Mouse (Mus musculus) c-Kit-positive CD71-positive TER-119-negative erythroid progenitor cells, embryonic 14.5 days (primary cell): ENCODE data around the gene Cnst.

Experiments
- DNase-seq: peaks from one replicate; pipeline ENCODE4 v3.0.0-alpha.2; 2013; ENCODE audit warnings: low read depth

Gene Cnst

DNA sequence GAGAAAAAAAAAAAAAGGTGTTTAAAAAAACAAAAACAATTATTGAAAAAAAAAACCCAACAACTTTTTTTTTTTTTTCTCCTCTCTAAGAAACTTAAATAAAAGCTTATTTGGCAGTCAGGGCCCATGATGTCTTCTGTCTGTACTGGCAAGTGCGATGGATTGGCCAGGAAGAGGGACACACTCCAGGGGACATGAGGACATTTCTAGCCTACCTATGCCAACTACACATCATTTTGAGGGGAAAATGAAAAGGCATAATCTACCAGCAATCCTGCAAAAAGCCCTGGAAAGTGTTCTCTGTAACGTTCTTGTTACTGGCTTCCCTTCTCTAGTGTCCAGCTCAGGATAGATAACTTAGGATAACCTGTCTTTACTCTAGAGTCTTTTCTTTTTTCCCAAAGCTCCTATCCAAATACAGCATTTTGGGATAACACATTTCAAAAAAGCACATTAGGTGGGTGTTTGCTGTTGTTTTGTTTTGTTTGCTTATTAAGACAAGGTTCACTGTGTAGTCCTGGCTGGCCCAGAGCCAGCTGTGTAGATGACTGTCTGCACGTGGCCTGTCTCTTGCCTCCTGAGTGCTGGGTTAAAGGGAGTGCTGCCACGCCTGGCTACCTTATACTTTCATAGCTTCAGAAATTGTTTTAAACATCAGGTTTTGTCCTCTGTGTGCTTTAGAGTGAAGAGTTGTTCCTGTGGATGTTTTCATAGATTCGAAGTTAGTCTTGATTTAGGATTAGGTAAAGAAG, 7.2 kb downstream of the Cnst start:
- no peak for DNase-seq

DNA sequence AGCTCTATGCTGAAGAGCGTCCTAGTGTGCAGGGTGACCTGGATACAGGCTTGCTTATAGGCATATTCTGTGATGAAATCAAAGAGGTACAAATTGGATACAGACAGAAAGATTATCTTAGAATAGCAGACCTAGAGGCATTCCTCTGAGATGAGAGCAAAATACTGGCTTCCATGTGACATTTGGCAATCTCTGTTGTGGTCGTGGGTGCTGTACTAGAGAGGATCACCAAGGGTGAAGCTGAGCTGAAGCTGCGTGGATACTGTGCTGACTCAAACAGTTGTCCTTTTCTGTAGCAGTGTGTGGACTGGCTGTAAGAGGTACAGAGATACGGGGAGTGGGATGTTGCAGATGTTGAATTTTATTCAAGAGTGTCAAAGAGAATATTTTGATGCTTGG, 7.8 kb downstream of the Cnst start:
- no peak for DNase-seq

DNA sequence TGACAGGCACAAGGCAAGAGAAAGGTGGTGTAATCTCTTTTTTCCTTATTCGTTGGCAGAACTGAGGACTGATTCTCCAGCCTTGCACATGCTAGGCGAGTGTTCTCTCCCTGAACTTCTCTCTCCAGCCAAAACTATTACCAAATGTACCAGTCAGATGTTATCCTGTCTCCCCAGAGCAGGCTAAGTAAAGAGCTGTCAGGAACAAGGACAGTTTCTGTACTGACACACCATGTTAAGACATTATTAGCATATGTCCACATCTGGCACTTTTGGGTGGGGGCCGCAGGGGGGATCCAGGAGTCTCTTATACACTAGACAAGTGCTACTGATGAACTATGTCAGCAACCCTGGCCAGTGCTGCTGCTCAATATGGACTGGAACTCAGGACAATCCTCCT, 10.8 kb downstream of the Cnst start:
- no peak for DNase-seq

DNA sequence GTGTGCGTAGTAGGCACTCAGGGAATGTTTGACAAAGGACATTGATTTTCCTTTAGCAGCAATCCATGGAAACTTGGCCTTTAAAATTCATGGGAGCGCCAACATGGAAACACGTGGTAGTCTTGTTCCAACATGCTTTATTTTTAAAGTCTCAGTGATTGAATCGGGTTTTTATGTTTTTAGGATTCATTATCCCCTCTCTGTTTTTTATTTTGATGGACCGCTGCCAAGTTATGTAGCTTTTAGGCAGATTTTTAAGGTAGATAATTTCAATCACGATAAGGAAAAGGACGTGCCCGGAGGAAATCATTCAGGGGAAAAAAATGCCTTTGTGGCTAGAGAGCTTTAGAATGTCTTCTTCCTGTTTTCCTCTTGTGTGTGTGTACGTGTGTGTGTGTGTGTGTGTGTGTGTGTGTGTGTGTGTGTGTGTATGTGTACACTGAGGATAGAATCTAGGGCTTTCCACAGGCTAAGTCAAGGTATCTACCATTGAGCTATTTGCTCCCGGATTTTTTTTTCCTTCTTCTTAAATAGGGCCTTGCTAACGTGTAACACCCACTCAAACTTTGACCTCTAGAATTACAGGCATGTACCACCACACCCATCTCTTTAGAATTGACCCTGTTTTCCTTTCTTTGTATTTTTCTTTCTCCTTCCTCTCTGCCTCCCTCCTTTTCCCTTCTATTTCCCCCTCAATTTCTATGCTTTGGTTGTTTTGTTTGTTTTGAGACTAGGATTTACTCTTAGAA, 13.4 kb downstream of the Cnst start:
- no peak for DNase-seq

DNA sequence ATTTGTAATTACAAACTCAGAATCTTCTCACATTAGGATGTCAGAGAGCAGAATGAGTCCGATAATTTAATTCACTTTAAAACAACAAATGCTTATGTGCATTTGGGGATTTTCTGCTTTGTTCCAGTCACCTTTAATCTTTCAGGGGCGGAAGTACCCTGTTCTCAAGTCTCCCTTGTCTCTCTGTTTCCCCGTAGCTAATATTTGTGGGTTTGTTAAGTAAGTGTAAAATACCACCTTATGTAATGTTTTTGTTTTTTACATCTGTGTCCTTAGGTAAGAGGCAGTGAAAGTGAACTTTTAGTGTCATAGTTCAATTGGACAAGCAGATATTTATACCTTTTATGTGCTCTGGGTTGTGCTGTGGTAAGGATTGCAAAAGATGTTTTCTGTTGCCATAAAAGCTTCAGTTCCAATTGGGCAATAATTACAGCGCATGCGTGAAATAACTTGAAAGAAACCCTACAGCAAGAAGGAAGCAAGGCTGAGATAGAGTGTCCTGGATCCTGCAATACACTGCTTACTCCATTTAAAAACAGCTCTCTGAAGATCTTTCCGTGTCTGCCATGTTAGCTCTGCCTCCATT, 14.8 kb downstream of the Cnst start:
- DNase-seq, result no peak

DNA sequence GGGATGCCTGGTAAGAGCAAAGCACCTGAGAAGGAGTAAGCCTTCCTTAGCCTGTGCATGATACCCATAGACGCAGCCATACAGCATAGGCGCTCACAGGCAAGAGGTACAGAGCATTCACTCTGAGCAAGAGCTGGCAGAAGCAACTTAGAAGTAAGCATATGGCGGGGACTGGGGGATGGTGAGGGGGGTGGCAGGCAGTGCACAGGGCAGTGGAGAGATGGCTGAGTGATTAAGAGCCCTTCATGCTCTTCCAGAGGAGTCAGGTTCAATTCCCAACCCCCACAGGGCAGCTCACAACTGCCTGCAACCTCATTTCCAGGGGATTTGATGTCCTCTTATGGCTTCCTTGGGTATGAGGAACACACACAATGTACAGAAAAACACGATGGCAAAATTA, 17.0 kb downstream of the Cnst start:
- DNase-seq, result no peak

DNA sequence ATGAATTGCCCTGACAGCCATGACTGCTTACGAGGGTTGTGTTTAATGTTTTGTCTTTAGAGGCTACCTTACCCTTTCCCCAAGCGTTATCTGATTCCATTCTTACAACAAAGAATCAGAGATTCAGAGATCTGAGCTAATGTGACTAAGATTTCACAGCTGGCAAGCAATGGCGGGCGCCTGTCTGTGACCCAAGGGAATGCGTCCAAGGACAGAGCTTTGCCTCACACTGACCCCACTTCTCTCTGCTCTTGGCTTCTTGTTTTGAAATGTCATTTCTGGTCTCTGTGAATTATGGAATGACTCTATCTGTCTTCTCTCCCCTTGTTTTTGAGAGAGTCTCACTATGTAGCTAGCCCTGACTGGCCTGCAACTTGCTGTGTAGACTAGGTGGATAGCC, 17.8 kb downstream of the Cnst start:
- DNase-seq, result no peak

DNA sequence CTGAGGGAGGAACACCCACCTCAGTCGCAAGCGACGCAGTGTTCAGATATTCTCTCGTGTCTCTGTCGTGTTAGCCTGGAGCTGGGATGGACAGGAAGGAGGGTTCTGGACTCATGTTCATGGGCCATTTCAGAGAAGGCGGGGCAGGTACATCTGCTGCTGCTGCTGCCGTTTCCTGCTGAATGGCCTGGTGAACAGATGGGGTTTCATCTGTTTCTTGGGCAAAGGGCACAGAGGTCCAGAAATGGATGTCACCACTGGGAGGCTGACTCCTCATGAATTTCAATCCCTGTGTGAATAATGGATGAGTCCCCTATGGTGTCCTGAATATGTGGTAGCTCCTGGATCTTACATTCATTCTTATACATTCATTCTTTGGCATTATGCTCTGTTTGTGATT, 21.4 kb downstream of the Cnst start:
- DNase-seq, result no peak

DNA sequence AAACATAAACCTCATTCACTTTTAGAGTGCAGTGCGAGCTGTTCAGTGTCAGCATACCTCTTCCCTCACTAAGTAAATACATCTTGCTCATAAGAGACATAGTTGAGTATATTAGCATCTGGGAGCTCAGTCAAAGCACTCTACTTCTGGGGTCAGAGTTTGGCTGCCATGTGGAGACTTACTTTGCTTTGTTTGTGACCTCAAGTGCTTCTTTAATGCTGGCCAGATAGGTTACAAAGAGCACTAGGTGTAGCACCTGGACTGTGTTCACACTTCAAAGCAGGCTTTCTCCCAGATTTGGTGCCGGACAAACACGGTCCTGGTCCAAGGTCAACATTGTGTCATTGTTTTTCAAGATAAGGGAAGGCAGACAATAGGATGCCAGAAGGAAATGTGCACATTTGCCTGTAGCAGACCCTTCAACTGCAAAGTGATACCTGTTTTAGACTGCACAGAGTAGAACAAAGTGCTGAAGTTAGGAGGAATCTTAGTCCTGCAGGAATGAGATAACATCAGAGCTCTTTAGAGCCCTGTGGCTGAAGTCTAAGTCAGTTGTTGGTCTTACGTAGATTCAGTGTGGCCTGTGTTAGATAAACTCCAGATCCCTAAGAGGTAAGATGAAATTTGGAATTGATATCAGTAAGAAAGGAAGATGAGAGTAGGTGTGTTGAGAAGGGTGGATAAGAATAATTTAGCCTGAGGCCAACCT, 22.7 kb downstream of the Cnst start:
- no peak for DNase-seq

DNA sequence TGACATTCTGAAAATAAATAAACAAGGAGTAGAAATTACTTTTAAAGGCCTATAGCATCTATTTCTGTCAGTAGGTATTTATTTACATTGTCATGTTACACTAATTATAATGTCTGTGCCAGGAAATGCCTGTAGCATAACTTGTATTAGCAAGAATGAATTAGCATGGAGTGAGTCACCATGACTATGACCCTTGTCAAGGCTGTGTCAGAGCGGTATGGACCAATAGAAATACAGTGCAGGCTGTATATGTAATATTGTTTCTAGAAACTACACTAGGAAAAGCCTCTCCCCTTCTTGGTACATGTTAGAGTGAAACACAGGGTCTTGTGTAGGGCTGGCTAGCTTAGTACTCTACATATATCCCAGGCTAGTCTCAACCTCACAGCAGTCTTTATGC, 24.3 kb downstream of the Cnst start:
- no peak for DNase-seq

DNA sequence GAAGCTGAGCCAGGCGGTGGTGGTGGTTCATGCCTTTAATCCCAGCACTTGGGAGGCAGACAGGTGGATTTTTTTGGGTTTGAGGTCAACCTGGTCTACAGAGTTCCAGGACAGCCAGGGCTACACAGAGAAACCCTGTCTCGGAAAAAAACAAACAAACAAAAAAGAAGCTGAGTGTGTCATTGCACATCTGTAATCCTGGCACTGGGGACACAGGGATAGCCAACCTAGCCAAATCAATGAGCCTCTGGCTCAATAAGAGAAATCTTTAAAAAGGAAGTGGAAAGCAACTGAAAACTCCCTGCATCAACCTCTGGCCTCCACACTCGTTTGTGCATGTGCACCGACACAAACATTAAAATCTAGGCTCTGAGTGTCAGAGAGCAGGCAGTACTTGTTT, 25.5 kb downstream of the Cnst start:
- no peak for DNase-seq

DNA sequence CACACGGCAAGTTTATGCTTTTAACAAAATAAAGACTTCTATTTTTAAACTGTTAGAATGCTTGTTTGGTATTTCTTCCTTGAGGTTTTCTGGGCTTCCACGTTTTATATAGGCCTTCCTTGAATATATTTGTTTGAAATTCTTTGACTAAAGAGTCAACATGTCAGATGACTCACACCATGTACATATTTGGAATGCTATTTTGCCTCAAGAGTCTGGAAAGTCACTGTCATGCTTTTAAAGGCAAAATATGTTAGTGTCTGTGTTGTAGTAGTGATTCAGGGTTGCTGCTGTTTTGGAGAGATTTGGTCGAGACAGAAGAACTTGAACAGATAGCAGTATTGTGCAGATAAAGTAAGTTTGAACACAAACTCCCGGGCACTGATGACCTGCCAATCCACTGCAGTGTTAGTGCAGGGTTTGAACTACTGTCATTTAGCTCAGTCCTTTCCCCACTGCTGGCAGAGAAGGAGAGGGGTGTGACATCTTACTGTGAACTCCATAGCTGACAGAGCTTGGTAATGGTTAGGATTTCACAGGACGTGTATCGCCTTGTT, 27.6 kb downstream of the Cnst start:
- no peak for DNase-seq

DNA sequence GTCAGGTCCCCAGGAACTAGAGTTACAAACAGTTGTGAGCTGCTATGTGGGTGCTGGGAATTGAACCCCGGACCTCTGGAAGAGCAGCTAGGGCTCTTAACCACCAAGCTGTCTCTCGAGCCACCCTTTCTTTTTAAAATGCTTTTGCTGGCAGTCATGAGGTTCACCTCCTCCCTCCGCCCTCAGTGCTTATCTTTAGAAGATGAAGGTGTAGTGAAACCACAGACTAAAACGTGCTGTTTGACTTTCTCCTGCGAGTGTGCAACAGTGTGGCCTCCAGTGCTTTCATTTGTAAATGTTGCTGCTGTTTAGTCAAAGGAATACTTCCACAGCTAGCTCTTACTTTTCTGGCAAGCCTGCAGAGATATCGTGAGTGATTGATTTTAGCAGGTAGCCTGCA, 32.5 kb downstream of the Cnst start:
- peak; percentile 48 for DNase-seq

DNA sequence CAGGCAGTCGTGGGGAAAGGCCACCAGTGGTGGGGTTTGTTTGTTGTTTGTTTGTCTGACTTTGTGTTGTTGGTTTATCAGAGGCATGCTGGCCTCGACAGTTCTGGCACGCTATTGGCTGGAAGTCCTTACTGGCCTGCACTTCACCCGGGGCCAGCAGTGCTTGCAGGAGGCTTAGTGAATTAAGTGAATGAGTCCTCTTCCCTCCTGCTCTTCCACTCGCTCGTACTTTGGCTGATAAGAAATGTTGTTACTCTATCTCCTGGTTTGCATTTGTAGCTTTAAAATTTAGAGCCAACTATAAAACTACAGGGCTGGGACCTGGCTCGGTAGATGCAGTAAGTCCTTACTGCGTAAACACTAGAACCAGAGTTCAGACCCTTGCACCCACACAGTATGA, 34.0 kb downstream of the Cnst start:
- no peak for DNase-seq

DNA sequence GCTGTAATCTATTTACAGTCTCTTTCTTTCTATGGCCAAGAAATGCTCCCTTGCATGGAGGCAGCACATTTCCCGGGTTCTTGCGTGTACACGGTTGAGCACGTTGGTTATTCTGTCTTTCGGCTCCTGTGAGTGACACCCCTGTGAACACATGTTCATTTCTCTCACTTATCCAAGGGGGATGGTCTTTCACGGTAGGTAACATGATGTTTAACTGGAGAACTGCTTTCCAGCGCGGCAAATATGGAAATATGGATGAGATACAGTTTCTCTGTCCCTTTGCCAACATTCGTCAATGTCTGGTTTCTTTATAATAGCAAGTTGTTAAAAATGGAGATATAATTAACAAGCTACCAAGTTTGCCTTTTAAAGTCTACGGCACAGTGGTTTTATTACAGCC, 35.3 kb downstream of the Cnst start:
- no peak for DNase-seq

DNA sequence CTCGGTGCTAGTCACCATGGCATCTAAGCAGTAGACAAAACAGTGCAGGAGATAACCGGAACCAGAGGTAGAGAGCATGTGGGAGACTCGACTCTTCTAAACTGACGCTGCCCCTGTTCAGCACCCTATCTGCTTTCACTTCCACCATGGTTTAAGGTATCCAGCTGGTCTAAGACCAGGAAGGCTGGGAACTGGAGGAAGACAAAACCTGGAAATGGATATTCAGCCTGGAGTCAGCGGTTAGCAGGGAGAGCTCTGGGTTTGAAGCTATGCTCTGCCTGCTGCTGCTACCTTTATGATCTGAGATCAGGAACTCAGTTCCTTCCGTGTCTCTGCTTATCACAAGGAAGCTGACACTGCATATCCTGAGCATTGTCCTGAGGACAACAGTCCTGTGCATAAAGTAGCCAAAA, 35.9 kb downstream of the Cnst start:
- DNase-seq, result no peak

DNA sequence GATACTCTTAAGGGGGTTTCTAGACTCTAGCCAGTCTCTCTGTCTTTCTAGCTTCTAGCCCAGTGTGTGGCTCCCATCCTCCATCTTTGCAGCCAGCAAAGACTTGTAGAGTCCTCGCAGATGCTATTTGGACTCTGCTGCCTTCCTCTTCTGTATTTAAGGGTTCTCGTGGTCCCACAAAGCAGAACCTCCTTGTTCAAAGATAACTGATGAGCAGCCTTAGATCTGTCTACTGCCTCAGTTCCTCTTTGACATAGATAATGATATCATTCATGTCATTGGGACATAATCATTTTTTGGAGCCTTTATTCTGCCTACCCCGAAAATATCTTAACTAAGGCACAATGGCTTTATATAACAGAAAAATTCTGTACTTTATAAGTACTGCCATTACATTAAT, 36.9 kb downstream of the Cnst start:
- DNase-seq, result no peak

DNA sequence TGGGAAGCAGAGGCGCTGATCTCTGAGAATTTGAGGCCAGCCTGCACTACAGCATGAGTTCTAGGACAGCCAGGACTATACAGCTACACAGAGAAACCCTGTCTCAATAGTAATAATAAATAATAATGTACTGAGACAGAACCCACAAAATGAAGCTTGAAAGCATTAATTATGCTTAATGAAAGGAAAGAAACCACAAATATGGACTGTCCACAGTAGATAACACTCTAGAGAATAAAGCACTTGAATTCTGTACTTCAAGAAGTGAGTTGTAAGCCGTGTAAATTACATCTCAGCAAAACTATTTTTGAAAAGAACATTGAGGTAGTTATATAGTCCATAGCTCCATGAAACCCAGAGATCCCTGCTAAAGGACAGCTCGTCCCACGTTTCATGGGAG, 38.0 kb downstream of the Cnst start:
- no peak for DNase-seq

DNA sequence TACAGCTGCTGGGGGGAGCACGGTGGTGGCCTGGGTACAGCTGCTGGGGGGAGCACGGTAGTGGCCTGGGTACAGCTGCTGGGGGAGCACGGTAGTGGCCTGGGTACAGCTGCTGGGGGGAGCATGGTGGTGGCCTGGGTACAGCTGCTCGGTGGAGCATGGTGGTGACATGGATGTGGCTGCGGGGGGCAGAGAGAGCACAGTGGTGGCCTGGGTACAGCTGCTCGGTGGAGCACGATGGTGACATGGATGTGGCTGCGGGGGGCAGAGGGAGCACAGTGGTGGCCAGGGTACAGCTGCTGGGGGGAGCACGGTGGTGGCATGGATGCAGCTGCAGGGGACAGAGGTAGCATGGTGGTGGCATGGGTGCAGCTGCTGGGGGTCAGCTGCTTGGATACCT, 39.5 kb downstream of the Cnst start:
- no peak for DNase-seq

DNA sequence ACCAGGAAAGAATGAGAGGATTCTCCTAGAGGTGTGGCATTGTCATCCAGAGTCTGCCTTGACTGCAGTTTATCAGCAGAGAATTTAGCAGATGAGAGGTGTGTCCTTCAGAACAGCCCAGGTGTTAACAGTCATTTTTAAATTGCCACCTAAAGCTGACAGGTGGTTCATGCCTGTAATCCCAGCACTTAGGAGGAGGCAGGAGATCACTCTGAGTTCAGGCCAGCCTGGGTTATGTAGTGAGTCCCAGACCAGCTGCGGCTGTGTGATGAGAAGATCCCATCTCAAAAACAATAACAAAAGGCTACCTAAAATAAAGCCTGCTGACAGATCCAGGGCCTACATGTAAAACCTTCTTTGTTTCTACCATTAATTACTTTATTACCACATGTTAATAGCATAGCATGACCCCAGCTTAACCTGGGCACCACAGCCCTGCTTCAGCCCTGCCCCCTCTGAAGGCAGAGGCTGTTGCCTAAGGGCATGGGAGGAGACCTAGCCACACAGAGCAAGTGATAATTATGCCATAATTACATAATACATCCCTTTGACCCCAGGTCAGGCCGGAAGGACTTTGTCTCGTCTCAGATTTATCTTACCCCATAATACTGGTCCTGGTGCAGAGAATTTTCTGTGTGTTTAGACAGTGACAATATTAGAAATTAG, 40.4 kb downstream of the Cnst start:
- DNase-seq, result no peak

DNA sequence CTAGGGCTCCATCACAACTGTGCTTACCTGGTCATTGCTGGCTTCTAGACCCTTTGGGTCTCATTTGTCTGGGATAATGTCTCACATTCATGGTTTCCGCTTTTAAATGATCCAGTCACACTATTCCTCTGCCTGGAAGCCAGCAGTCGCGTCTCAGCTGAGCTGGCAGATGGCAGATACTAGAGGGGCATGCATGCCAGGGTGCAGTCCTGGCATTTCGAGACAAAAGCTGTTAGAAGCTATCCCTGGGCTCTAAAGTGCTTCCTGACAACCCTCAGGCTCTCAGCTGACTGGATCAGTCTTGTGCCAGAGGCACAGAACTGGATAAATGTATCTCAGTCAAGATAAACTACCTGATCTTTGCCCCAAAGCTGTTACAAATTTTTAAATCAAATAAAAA, 42.1 kb downstream of the Cnst start:
- DNase-seq, result no peak

DNA sequence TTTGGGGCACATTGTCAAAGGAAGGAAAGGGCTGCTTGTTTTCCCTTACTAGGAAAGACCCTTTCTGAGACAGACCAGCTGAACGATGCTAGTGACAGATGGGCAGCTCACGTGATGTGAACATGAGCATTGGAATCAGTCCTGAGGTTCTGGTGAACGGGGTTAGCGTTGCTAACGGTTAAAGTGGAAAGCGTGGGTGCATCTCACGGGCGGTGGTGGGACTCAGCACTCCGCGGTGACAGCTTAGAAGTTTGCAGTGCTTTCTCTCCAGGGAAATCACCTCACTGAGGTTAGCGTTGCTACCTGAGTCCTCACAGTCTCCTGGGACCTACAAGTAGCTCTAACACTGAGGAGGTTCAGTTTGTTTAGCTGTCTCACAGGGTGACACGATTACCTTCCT, 45.5 kb downstream of the Cnst start:
- no peak for DNase-seq
